Comparison of ENCODE assay signal across 35 mouse cellular contexts in genomic region chr7:134719406-134719805, GRCm38 (mm10).
"Had no signal": no experiment of that assay in that cellular context is flagged by ENCODE, and none has a peak within 500 bp of the region (broad histone marks: within the 10 kb centered on the region; RNA-seq: fewer than 3 reads in every experiment).

No protein-coding gene starts in this region.

- H3K27ac ChIP-seq: heart, embryonic 10.5 days; heart, embryonic 13.5 days; heart, embryonic 15.5 days; hindbrain, embryonic 10.5 days; hindbrain, embryonic 12.5 days; hindbrain, embryonic 13.5 days; hindbrain, embryonic 14.5 days; hindbrain, embryonic 15.5 days; hindbrain, postnatal 0 days; intestine, embryonic 15.5 days; kidney, embryonic 15.5 days; kidney, postnatal 0 days; layer of hippocampus, adult 2 months had no signal

- H3K4me2 ChIP-seq: heart, embryonic 11.5 days; heart, embryonic 12.5 days; heart, embryonic 13.5 days; heart, embryonic 15.5 days; hindbrain, embryonic 12.5 days; hindbrain, embryonic 13.5 days; hindbrain, embryonic 14.5 days; hindbrain, embryonic 15.5 days; intestine, embryonic 15.5 days; kidney, embryonic 15.5 days had no signal

- H3K9me3 ChIP-seq: heart, embryonic 10.5 days; heart, embryonic 12.5 days; heart, embryonic 13.5 days; heart, embryonic 15.5 days; hindbrain, embryonic 10.5 days; hindbrain, embryonic 12.5 days; hindbrain, embryonic 13.5 days; hindbrain, embryonic 15.5 days; intestine, embryonic 15.5 days; kidney, embryonic 15.5 days had no signal

- ATAC-seq: hindbrain, embryonic 16.5 days; hindbrain, postnatal 0 days; inflammation-experienced regulatory T-cells, adult 6 months; intestine, embryonic 15.5 days; intestine, embryonic 16.5 days; intestine, postnatal 0 days had no signal

- H3K9ac ChIP-seq: heart, embryonic 12.5 days; heart, embryonic 13.5 days; heart, embryonic 15.5 days; hindbrain, embryonic 12.5 days; hindbrain, embryonic 13.5 days; hindbrain, embryonic 14.5 days; hindbrain, embryonic 15.5 days; intestine, embryonic 15.5 days; kidney, embryonic 15.5 days had no signal

- H3K4me3 ChIP-seq: heart, embryonic 10.5 days; heart, embryonic 12.5 days; heart, embryonic 13.5 days; heart, embryonic 15.5 days; hindbrain, embryonic 10.5 days; hindbrain, embryonic 12.5 days; hindbrain, embryonic 13.5 days; hindbrain, embryonic 15.5 days; intestine, embryonic 15.5 days; kidney, embryonic 15.5 days; layer of hippocampus, adult 2 months had no signal

- H3K4me1 ChIP-seq: hindbrain, embryonic 13.5 days; hindbrain, embryonic 15.5 days; intestine, embryonic 15.5 days had no signal

- H3K27me3 ChIP-seq: heart, embryonic 12.5 days; heart, embryonic 13.5 days; heart, embryonic 15.5 days; hindbrain, embryonic 12.5 days; hindbrain, embryonic 15.5 days; intestine, embryonic 15.5 days; kidney, embryonic 15.5 days had no signal

- H3K36me3 ChIP-seq: heart, embryonic 10.5 days; heart, embryonic 12.5 days; heart, embryonic 13.5 days; heart, embryonic 15.5 days; hindbrain, embryonic 10.5 days; hindbrain, embryonic 12.5 days; hindbrain, embryonic 13.5 days; hindbrain, embryonic 15.5 days; intestine, embryonic 15.5 days; kidney, embryonic 15.5 days had no signal

- DNase-seq: heart, postnatal 10 days; heart, postnatal 14 days; heart, postnatal 36 days; heart, postnatal 4 days; kidney, adult 11 months; kidney, adult 18-20 months; kidney, adult 2 months; kidney, adult 8-10 months; kidney, adult 9 months; kidney, postnatal 10 days; kidney, postnatal 14 days; kidney, postnatal 25 days; kidney, postnatal 36 days; kidney, postnatal 4 days; layer of hippocampus, adult 9-11 months; layer of hippocampus, postnatal 36 days had no signal
